Comparison of ENCODE assay signal across 16 mouse cellular contexts in the genomic region with DNA sequence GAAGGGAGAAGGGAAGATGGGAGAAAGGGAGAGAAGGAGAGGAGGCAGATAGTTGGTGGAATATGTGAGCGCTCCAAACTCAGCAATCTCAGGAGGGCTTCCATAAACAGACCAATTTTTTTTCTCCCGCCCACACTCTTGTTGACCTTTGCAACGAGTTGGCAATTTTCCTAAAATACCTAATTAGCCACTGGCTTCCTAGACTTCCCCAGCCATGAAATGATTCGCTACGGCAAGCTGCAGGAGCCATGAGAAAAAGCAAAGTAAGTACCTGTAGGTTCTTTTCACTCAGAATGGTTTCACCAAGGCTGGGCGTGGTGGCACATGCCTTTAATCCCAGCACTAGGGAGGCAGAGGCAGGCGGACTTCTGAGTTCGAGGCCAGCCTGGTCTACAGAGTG.
"Had no signal": no experiment of that assay in that cellular context is flagged by ENCODE, and none has a peak within 500 bp of the region (broad histone marks: within the 10 kb centered on the region; RNA-seq: fewer than 3 reads in every experiment).

No protein-coding gene starts in this region.

- H3K4me2 ChIP-seq: intestine, embryonic 15.5 days; liver, embryonic 11.5 days; liver, embryonic 15.5 days; midbrain, embryonic 12.5 days; neural tube, embryonic 13.5 days; stomach, embryonic 15.5 days had no signal

- H3K9ac ChIP-seq: intestine, embryonic 15.5 days; liver, embryonic 15.5 days; midbrain, embryonic 12.5 days; neural tube, embryonic 13.5 days; stomach, embryonic 15.5 days had no signal

- H3K27ac ChIP-seq: intestine, embryonic 15.5 days; left cerebral cortex, adult 2 months; limb, embryonic 10.5 days; liver, embryonic 15.5 days; macrophage; midbrain, embryonic 12.5 days; neural tube, embryonic 13.5 days; stomach, embryonic 15.5 days had no signal

- H3K27me3 ChIP-seq: intestine, embryonic 15.5 days; liver, embryonic 15.5 days; midbrain, embryonic 12.5 days; neural tube, embryonic 13.5 days; stomach, embryonic 15.5 days had no signal

- ATAC-seq: intestine, embryonic 15.5 days; midbrain, embryonic 16.5 days had no signal

- DNase-seq: lung, adult 2 months; lung, postnatal 14 days; right cerebral cortex, postnatal 14 days; thymus, adult 2 months; thymus, postnatal 4 days had no signal

- H3K4me1 ChIP-seq: stomach, embryonic 15.5 days had no signal

- H3K36me3 ChIP-seq: intestine, embryonic 15.5 days; midbrain, embryonic 12.5 days; neural tube, embryonic 13.5 days; stomach, embryonic 15.5 days had no signal

- H3K4me3 ChIP-seq: intestine, embryonic 15.5 days; left cerebral cortex, adult 2 months; limb, embryonic 10.5 days; liver, embryonic 15.5 days; megakaryocyte, embryonic 14.5 days; midbrain, embryonic 12.5 days; neural tube, embryonic 13.5 days; stomach, embryonic 15.5 days had no signal

- H3K9me3 ChIP-seq: intestine, embryonic 15.5 days; limb, embryonic 10.5 days; liver, embryonic 15.5 days; megakaryocyte, embryonic 14.5 days; midbrain, embryonic 12.5 days; neural tube, embryonic 13.5 days; stomach, embryonic 15.5 days had no signal
